Comparison of ENCODE assay signal across 23 mouse cellular contexts in genomic region chr5:103722721-103723120, GRCm38 (mm10). TPM values are rescaled to one million over a fixed set of nuclear protein-coding genes. Genes with fewer than 3 reads are reported as not detected.
DNase-seq lines count a peak whose midpoint lies in the region; ATAC-seq and TF ChIP-seq lines count a peak whose summit lies in the region.
"Had no signal": no experiment of that assay in that cellular context is flagged by ENCODE, and none has a peak within 500 bp of the region (broad histone marks: within the 10 kb centered on the region; RNA-seq: fewer than 3 reads in every experiment).

No protein-coding gene starts in this region.

- peaks cover 45% of the 10 kb centered on the region for H3K4me1 ChIP-seq in thymus, adult 2 months (replicated peaks; ENCODE audit: control insufficient read depth, insufficient read depth, low read length)
- H3K4me1 ChIP-seq in E14TG2a.4 (replicated peaks; ENCODE audit: low read depth, low read length) = peaks cover 83% of the 10 kb centered on the region
- H3K4me1 ChIP-seq: hindbrain, embryonic 15.5 days; intestine, embryonic 15.5 days; midbrain, embryonic 15.5 days had no signal

- TF ChIP-seq POLR2A in thymus, adult 2 months (IDR thresholded peaks at IDR 0.05; ENCODE audit: control insufficient read depth, extremely low read depth, insufficient read depth, low read length, poor library complexity) = no peak

- no peak for ATAC-seq in CD4-positive, CD25-positive, alpha-beta regulatory T cell, adult 4 months
- ATAC-seq: forebrain, embryonic 14.5 days; intestine, embryonic 15.5 days; liver, postnatal 0 days; midbrain, embryonic 15.5 days had no signal

- no peaks in the 10 kb centered on the region for H3K36me3 ChIP-seq in thymus, adult 2 months (ENCODE audit: control insufficient read depth, insufficient read depth, low read length)
- peaks cover 6% of the 10 kb centered on the region; the same call in 1 of the 2 replicates for H3K36me3 ChIP-seq in E14TG2a.4 (ENCODE audit: insufficient read depth, low read length)
- H3K36me3 ChIP-seq: heart, embryonic 10.5 days; hindbrain, embryonic 15.5 days; intestine, embryonic 15.5 days; limb, embryonic 12.5 days; midbrain, embryonic 15.5 days; neural tube, embryonic 12.5 days had no signal

- 14% methylated on average over 4 of the region's 4 CpGs for WGBS in thymus, adult 2 months

- no peaks in the 10 kb centered on the region for H3K27me3 ChIP-seq in thymus, adult 2 months (ENCODE audit: control insufficient read depth, insufficient read depth, low read length)
- no peaks in the 10 kb centered on the region for H3K27me3 ChIP-seq in E14TG2a.4 (ENCODE audit: insufficient read depth, low read length)
- H3K27me3 ChIP-seq: hindbrain, embryonic 15.5 days; intestine, embryonic 15.5 days; limb, embryonic 12.5 days; midbrain, embryonic 15.5 days; neural tube, embryonic 12.5 days had no signal

- no peaks in the 10 kb centered on the region for H3K9me3 ChIP-seq in E14TG2a.4 (ENCODE audit: low read length)
- H3K9me3 ChIP-seq: heart, embryonic 10.5 days; hindbrain, embryonic 15.5 days; intestine, embryonic 15.5 days; limb, embryonic 12.5 days; midbrain, embryonic 15.5 days; neural tube, embryonic 12.5 days had no signal

- peak overlapping the region; percentile 64 for H3K27ac ChIP-seq in thymus, adult 2 months (ENCODE audit: control insufficient read depth, insufficient read depth, low read length)
- H3K27ac ChIP-seq: gastrocnemius, adult 2 months; heart, embryonic 10.5 days; hindbrain, embryonic 15.5 days; intestine, embryonic 15.5 days; limb, embryonic 12.5 days; midbrain, embryonic 15.5 days; neural tube, embryonic 12.5 days; stomach, postnatal 0 days had no signal

- no peak overlapping the region for H3K4me3 ChIP-seq in thymus, adult 2 months (ENCODE audit: control insufficient read depth, insufficient read depth, low read length)
- peak overlapping the region; percentile 57 for H3K4me3 ChIP-seq in E14TG2a.4 (replicated peaks; ENCODE audit: low read length)
- H3K4me3 ChIP-seq: gastrocnemius, adult 2 months; heart, embryonic 10.5 days; hindbrain, embryonic 15.5 days; intestine, embryonic 15.5 days; limb, embryonic 12.5 days; midbrain, embryonic 15.5 days; neural tube, embryonic 12.5 days had no signal

- TF ChIP-seq CTCF in thymus, adult 2 months (IDR thresholded peaks at IDR 0.05; ENCODE audit: borderline replicate concordance, control insufficient read depth, extremely low read depth, insufficient read depth, low read length, poor library complexity) = no peak
- TF ChIP-seq CTCF in E14TG2a.4 (conservative IDR thresholded peaks at IDR 0.05; ENCODE audit: low read length) = no peak

- no peak for DNase-seq in thymus, adult 2 months
- DNase-seq in thymus, postnatal 10 days (ENCODE audit: low spot score in 2 of 2) = no peak
- DNase-seq in lung, postnatal 10 days = peak; percentile 59
- no peak for DNase-seq in urinary bladder, postnatal 14 days (ENCODE audit: low spot score)
- DNase-seq in testis, postnatal 10 days (ENCODE audit: low spot score) = no peak
- DNase-seq: adrenal gland, postnatal 25 days; cerebellum, adult 9-10 months; gastrocnemius, adult 2 months; heart, postnatal 4 days; kidney, adult 9 months; kidney, postnatal 14 days; liver, postnatal 0 days; right cerebral cortex, postnatal 25 days had no signal

RNA-seq across cellular contexts. Expression of gene Aff1, which starts 30.5 kb away (rescaled TPM):
- polyA plus RNA-seq in thymus, adult 2 months (2012; rRNA removed) = 49.1 and 51.7 TPM in 2 replicates
- polyA plus RNA-seq in CD4-positive, CD25-positive, alpha-beta regulatory T cell, adult 4 months (2017; shearing (Covaris generic)) = 10 to 100 TPM in 1 of 2 experiments, 1 to 10 TPM in 1; 9.4 to 18.2 TPM
